Mouse (Mus musculus) adrenal gland, postnatal 10 days (tissue): ENCODE data around the gene Col4a2. TPM values are rescaled to one million over a fixed set of nuclear protein-coding genes. Genes with fewer than 3 reads are reported as not detected.

Experiments
- DNase-seq: peaks from one replicate; pipeline ENCODE4 v3.0.0; 2021; ENCODE audit warnings: mixed read lengths
- total RNA-seq, 2 experiments: library from RNA; stranded (reverse); gene quantifications; 2 replicates each; pipeline ENCODE4 v1.2.3; 2021

Gene Col4a2
- total RNA-seq, 2 experiments from 2014 or later, result 322 to 338 TPM

GRCm38 (mm10) chr8:11384841-11385240 lies 72.2 kb downstream of the Col4a2 start:
- no peak for DNase-seq

DNA sequence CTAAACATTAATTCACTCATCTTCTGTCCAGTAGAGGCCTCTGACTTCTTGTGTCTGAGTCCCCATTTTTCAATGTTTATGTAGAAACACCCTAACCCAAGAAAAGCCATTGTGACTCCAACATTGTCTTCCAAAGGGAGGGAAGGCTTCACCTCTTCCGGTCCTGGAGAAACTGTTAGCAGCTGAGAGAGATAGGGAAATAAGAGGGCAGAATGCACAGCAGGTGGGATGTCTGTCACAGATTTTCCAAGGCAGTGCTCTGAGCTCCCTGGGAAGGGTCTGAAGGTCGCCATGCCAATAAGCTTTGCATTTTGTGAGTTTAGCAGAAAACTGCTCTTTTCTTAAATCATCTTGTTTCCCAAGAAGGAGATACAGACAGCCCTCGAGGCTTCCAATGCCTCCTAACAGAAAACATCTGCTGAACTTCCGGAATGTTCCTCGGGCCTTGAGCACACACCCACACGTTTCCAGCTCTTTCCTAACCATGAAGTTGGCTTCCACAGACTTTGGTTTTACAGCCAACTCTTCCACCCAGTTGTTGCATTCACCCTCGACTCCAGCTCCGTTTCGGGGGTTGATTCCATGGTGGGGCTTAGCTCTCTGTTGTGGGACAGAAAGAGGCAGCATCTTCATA lies 72.8 kb downstream of the Col4a2 start:
- DNase-seq, result no peak

GRCm38 (mm10) chr8:11387282-11387681 lies 74.7 kb downstream of the Col4a2 start:
- no peak for DNase-seq

- DNase-seq, result no peak
These were observed 76.9 kb downstream of the Col4a2 start for GRCm38 (mm10) chr8:11389275-11390050.

GRCm38 (mm10) chr8:11392739-11393138 lies 80.1 kb downstream of the Col4a2 start:
- peak; percentile 91 for DNase-seq

DNA sequence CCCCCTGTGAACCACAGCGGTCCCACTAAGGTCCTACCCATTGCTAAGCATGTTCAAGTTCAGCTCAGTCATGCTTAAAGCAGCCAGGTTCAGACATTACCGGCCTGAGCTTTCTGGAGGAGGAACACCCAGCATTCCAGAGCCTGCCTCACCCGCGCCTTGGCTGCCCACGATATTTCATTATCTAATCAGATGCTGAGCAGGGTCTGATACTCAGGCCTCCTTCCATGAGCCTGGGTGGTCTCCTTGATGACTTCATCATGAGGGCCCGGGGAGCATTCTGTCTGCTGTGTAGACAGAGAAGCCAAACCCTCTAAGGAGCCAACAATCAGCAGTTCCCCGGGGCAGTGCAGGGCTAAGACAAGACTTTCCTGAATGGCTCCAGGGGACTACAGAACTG lies 80.6 kb downstream of the Col4a2 start:
- DNase-seq, result peak; percentile 41

DNA sequence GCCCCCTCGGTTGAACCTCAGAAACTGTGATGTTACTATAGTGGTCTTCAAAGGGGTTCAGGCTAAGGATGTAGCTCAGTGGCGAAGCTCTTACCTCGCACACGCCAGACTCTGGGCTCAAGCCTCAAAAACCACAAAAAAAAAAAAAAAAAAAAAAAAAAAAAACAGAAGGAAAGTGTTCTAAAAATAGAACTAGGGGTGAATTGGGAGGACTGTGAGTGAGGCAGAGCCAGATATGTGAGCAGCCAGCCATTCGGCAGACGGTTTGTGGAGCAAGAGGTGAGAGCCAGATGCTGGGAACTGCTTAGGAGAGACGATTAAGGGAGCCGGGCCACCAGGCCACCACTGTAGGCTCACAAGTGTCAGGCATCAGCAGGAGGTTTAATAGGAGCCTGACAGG lies 81.0 kb downstream of the Col4a2 start:
- no peak for DNase-seq

GRCm38 (mm10) chr8:11394773-11395172 lies 82.2 kb downstream of the Col4a2 start:
- no peak for DNase-seq

- DNase-seq, result no peak
These were observed 83.0 kb downstream of the Col4a2 start for GRCm38 (mm10) chr8:11395601-11396000.

GRCm38 (mm10) chr8:11396111-11396510 lies 83.5 kb downstream of the Col4a2 start:
- DNase-seq, result peak; percentile 48

- DNase-seq, result no peak
These were observed 84.5 kb downstream of the Col4a2 start for GRCm38 (mm10) chr8:11397126-11397525.

DNA sequence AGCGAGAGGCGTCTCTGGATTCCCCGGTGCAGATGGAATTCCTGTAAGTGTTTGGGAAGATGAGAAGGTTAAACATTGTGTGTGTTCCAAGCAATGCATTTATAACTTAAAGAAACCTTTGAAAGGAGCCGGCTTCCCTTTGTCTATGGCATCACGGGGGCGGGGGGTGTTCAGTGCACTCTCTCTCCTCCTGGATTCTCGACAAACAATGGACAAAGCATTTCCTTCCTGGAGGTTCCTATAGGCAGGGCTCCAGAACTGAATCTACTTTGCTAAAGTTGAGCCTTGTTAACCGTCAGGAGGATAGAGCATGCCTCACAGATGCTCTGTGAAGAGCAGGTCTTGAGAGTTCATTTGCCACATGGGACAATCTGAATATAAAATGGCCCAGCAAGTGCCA lies 87.1 kb downstream of the Col4a2 start:
- no peak for DNase-seq

DNA sequence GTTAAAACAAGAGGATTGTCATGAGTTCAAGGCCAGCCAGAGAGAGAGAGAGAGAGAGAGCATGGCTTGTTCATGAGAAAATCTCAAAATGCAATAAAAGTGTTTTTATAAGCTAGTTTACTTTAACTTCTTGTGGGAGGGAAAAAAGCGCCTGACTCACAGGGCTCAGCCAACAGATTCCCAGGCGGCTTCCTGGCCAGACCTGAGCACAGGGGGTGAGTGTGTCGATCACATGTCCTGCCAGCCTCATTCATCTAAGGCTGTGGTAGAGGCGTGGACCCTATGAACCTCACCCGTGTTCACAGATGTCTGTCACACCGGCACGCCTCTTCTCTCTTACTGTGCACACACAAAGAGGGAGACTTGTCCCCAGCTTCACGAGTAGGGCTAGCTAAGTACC lies 87.6 kb downstream of the Col4a2 start:
- peak; percentile 48 for DNase-seq

DNA sequence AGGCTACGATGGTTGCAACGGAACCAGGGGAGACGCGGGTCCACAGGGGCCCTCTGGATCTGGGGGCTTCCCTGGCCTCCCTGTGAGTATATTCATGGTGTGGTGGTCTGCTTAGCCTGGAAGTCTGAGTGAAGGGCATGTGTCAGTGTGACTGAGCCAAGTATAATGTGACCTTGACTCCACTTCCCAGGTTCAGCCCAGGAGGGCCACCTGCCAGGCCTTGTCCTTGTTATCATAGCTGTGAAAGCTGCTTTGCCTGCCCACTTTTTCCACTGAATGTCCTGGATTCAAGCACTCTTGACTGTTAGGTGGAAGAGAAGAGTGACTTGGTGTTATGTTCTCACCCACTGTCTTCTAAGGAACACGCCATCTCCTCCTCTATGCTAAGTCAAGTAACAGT lies 88.6 kb downstream of the Col4a2 start:
- DNase-seq, result peak; percentile 42

- DNase-seq, result no peak
These were observed 89.6 kb downstream of the Col4a2 start for GRCm38 (mm10) chr8:11402220-11402619.

DNA sequence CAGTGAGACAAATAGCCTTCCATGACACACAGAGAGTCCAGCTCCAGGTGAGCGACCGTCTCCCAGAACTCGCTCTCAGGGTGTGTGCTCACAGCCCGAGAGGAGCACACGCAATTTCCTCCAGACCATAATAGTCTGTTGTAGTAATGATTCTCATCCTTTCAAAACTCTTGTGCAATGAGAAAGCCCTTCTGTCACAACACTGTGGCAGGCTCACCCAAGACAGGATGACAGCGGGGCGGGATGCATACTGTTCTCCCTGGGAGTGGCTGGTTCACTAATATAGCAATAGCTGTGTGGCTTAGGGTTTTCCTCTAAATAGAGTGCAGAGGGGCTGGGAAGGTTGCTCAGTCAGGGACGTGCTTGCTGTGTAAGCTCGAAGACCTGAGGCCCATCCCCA lies 91.2 kb downstream of the Col4a2 start:
- no peak for DNase-seq

GRCm38 (mm10) chr8:11404614-11405013 lies 92.0 kb downstream of the Col4a2 start:
- no peak for DNase-seq

GRCm38 (mm10) chr8:11405722-11406481 lies 93.3 kb downstream of the Col4a2 start:
- peak; percentile 73 for DNase-seq

DNA sequence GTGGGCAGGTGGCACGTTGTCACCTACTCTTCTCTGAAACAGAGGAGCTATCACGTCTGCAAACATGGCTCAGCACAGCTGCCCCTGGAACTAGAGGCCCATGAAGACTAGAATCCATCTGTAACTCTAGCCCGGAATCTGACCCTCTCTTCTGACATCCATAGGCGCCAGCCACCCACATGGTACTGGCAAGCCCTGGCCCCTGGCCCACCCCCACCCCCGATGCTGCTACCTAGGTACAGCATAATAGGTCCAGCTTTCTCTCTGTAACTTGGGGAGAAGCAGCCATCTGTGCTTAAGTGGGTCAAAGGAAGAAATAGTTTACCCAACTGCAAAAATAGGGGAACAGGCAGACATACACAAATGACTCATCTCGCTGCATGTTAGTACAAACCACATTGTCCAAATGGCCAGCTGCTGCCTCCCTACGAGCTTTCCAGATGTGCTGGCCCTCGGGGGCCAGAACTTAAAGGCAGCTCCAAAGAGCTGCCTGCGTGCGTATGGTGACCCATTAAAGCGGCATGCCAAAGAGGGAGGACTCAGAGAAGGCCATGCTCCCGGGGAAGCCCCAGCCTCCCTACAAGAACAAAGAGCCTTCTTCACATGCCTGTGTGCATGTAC lies 99.0 kb downstream of the Col4a2 start:
- DNase-seq, result no peak

- DNase-seq, result no peak
These were observed 99.8 kb downstream of the Col4a2 start for GRCm38 (mm10) chr8:11412450-11412849.

DNA sequence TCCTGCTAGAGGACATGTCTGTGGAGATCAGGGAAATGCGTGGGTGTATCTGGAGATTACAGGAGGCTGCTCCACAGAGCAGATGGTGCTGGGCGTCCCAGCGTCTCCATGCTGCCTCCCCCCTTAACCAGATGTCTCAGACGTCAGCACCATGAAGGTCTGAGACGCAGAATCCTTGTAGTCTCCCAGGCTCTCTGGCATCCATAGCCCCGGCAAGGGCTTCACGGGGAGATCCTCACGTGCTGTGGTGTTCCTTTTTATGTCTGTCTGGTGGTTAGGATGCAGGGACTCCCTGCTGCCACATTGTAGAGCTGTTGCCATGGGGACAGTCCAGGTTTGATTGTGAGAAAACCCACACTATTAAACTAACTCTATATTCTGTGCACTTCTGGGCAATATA lies 101.7 kb downstream of the Col4a2 start:
- no peak for DNase-seq

GRCm38 (mm10) chr8:11415089-11415488 lies 102.5 kb downstream of the Col4a2 start:
- no peak for DNase-seq

DNA sequence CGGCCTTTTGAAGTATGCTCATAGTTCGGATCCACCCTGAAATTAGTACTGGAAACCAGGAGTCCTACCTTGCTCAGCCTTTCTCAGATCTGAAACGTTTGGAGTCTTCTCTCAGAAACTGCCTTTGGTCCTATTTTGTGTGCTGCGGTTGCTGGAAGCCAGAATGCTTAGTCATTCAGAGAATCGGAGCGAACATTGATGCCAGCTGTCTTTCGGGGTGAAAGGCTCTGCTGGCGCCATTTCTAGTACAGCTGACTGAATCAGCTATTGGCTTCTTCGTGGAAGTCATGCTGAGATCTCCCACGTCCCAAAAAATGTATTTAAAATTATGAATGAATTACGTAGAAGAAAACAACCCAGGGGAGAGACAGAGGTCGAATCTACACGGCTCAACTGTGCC lies 105.2 kb downstream of the Col4a2 start:
- DNase-seq, result peak; percentile 50
